Mouse (Mus musculus) layer of hippocampus, adult 9-10 months (tissue): ENCODE results near the gene 1700017B05Rik.

Source experiments
- DNase-seq: peaks from one replicate; pipeline ENCODE4 v3.0.0; 2022; ENCODE audit warnings: low spot score

The 1700017B05Rik gene

DNA sequence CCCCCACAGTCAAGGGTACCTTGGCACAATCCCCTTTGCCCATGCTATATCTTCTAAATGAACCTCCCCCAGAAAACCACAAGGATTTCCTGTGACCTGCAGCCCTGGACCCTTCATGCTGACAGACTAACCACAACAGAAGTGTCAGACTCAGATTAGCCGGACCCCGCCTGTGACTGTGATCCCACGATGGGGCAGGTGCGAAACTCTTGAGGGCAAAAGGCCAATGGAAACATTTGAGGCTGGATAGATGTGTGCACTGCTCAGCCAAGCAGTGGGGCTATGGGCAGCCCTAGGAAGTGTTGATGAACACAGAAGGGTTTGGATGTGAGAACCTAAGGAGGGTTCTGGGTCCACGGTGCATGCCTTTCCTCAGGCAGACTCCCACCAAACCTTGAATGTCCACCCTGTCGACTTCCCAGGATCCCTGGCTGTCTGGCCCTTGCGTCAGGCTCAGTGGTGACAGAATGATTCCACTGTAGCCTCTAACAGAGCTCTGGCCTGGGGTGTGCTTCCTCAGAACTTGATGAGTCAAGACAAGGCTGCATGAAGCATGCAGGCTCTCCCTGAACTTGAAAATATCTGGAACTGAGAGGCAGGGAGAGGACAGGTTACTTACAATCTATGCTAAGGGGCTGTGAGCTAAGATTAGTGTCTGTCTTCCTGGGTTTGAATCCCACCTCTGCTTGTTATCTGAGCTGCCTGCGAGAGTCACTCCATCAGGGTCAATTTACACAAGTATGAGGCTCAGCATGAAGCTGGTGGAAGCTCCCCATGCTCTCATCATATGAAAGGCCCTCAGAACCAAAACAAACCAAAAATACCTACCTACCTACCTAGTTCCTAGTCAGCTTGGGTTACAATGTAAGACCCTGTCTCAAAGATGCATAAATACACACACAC lies 10.7 kb upstream of the 1700017B05Rik start:
- no peak for DNase-seq

DNA sequence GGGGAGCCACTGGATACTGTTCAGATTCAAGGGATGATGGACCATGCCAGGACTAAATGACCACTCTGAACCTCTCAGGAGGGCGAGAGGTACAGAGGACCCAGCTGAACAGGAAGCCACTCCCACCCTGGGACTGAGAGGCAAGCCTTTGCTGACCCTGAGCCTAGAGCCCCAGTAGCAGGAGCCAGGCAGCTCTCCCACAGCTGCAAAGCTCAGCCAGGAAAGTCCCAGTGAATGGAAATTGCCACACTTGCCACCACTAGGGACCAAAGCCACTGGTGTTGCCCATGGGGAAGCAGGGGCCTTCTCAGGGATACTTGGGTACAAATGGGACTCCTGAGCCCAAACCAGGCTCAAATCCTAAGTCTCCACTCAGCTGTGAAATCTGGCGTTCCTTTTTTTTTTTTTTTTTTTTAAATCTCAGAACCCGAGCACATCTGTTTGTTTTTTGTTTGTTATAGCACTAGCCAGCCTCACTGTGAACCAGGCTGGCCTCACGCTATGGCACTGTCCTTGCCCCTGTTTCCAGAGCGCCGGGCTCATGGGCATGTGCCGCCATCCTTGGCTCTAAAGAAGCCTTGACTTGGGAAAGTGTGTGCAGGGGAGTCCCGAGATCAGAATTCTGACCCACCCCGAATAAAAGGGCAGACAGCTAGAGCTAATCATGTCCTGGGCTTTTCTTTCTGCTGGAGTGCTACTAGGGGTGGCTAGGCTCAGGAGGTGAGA lies 9.6 kb upstream of the 1700017B05Rik start:
- no peak for DNase-seq

GRCm38 (mm10) chr9:57271081-57271480 lies 8.7 kb upstream of the 1700017B05Rik start:
- DNase-seq = no peak

DNA sequence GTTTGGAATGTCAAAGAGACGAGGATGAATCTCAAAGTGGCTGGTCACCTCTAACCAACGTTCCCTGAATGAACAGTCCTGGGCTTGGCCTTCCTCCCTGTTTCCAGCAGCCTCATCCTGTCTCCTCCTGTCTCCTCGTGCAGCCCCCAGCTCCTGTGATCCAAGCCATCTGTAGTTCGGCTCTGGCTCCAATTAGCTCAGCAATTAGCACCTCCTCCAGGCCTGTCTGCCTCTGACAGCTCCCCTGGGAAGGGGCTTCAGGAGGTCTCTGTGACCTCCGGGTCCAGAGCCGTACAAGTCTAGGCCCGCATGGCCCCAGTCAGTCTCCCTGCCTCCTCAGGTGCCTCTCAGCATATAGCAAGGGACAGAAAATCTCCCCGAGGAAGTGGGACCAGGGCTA lies 8.0 kb upstream of the 1700017B05Rik start:
- DNase-seq = no peak

DNA sequence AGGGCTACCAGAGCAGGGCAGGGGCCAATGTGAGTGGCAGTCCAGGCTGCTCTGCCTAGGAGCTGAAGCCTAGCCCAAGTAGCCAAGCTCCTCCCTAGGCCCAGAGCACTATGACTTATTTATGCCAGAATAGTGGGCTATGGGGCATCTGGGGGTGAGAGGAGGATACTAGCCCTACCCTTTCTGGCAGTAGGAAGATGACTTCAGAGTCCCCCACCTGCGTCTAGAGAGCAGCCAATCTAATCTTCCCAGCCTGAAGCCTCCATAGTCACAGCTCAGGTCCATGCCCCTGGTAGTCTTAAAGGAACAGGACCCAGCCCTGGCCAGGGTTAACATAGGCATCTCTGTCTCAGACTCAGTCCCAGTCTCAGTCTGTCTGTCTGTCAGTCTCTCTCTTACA lies 7.0 kb upstream of the 1700017B05Rik start:
- DNase-seq = no peak

- no peak for DNase-seq
Measured at GRCm38 (mm10) chr9:57268575-57268974, 6.2 kb upstream of the 1700017B05Rik start.

GRCm38 (mm10) chr9:57268078-57268477 lies 5.7 kb upstream of the 1700017B05Rik start:
- no peak for DNase-seq

- no peak for DNase-seq
Measured at GRCm38 (mm10) chr9:57267421-57267820, 5.0 kb upstream of the 1700017B05Rik start.

- DNase-seq = no peak
Measured at GRCm38 (mm10) chr9:57265125-57265524, 2.7 kb upstream of the 1700017B05Rik start.

- no peak for DNase-seq
Measured at GRCm38 (mm10) chr9:57262795-57263684, 628 bp upstream of the 1700017B05Rik start.

- no peak for DNase-seq
Measured at GRCm38 (mm10) chr9:57261516-57261912, 898 bp downstream of the 1700017B05Rik start.

- no peak for DNase-seq
Measured at GRCm38 (mm10) chr9:57260940-57261339, 1.5 kb downstream of the 1700017B05Rik start.

GRCm38 (mm10) chr9:57259736-57260135 lies 2.7 kb downstream of the 1700017B05Rik start:
- DNase-seq = peak; percentile 89

- DNase-seq = no peak
Measured at GRCm38 (mm10) chr9:57257627-57258026, 4.8 kb downstream of the 1700017B05Rik start.

- no peak for DNase-seq
Measured at GRCm38 (mm10) chr9:57256861-57257260, 5.6 kb downstream of the 1700017B05Rik start.

GRCm38 (mm10) chr9:57256309-57256708 lies 6.1 kb downstream of the 1700017B05Rik start:
- DNase-seq = no peak

GRCm38 (mm10) chr9:57254823-57255495 lies 7.5 kb downstream of the 1700017B05Rik start:
- no peak for DNase-seq

GRCm38 (mm10) chr9:57254061-57254460 lies 8.4 kb downstream of the 1700017B05Rik start:
- DNase-seq = no peak

DNA sequence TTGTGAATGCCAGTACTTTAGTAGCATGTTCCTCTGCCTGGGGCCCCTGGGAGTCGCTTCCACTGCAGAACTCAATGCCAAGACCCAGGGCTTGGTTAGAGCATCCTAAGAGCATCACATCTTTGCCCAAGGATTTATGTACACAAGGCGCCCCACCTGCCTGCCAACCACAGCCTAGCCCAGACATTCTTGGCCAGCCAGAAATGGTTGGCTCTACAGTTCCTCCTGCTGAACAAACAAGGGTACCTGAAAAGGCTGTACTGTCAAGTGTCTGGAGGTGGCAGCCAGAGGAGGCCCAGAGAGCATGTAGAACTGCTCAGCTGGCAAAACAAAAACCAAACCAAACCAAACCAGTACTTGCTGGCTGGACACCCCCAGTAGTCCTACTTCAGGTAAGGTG lies 11.3 kb downstream of the 1700017B05Rik start:
- DNase-seq = no peak

- DNase-seq = no peak
Measured at GRCm38 (mm10) chr9:57250026-57250425, 12.4 kb downstream of the 1700017B05Rik start.
